Mouse (Mus musculus) thymus, adult 2 months (tissue): ENCODE data around the gene Hcn1.

Experiments used
- CTCF ChIP-seq: fragments of 200-500 bp; IDR thresholded peaks from 2 replicates; pipeline ENCODE4 v1.5.1; 2012; ENCODE audit warnings: mild to moderate bottlenecking, control low read depth, low read length, moderate library complexity, borderline replicate concordance; ENCODE audit not compliant: control insufficient read depth, poor library complexity, insufficient read depth; ENCODE audit errors: extremely low read depth
- POLR2A ChIP-seq: fragments of 200-500 bp; IDR thresholded peaks from 2 replicates; pipeline ENCODE4 v1.6.1; 2012; ENCODE audit warnings: mild to moderate bottlenecking, low read length, control low read depth, moderate library complexity; ENCODE audit not compliant: control insufficient read depth, poor library complexity, insufficient read depth; ENCODE audit errors: extremely low read depth

- TF ChIP-seq CTCF = no peak
- TF ChIP-seq POLR2A = no peak
These were observed 17.4 kb downstream of the Hcn1 start for GRCm38 (mm10) chr13:117619544-117619943.
